Mouse (Mus musculus) brown adipose tissue, adult 24 weeks (tissue): ENCODE data around the gene A730049H05Rik. TPM values are rescaled to one million over a fixed set of nuclear protein-coding genes. Genes with fewer than 3 reads are reported as not detected.

ENCODE experiments used
- H3K27ac ChIP-seq: fragments of 200-500 bp; replicated peaks from 2 replicates; pipeline ENCODE4 v1.5.1; 2012; ENCODE audit warnings: low read depth, mild to moderate bottlenecking, low read length
- H3K4me1 ChIP-seq: fragments of 200-500 bp; 2 replicates; pipeline ENCODE4 v1.6.1; 2012; ENCODE audit warnings: low read length, mixed read lengths; ENCODE audit not compliant: control insufficient read depth, insufficient read depth, insufficient read length
- H3K4me3 ChIP-seq: fragments of 200-500 bp; 2 replicates; pipeline ENCODE4 v1.5.1; 2012; ENCODE audit warnings: low read depth, mild to moderate bottlenecking, low read length, moderate library complexity; ENCODE audit not compliant: insufficient read depth
- polyA plus RNA-seq: library from polyadenylated mRNA; stranded (reverse); fragments of >200 nt; gene quantifications from 2 replicates; pipeline ENCODE4 v1.2.4, GENCODE M21; 2012; ENCODE audit not compliant: missing spikeins, insufficient read depth, insufficient read length

A730049H05Rik gene
- polyA plus RNA-seq, 1 experiment, result not detected

- Histone ChIP-seq H3K4me1 (peaks cover 8% of the 10 kb centered on the region; the same call in 1 of the 2 replicates), H3K27ac (no peak overlapping the region), H3K4me3 (no peak overlapping the region)
These were observed 38.6 kb downstream of the A730049H05Rik start for GRCm38 (mm10) chr6:92854873-92855272.

DNA sequence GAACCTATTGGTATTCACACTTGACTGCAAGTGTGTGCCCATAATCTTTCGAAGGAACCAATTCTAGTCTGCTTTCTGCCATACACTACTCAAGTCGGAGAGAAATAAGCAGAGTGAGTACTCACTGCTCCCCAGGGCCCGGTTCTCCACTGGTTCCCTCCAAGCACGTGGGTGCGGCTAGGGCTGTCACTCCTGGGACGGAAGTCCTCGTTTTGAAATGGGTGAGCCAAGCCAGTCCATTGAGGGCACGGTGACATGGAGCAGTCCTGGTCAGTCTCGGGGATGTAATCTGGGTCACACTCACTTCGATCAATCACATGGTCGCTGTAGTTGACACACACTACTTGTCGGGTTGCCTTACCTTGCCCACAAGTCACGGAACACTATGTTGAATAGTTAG is 41.5 kb downstream of the A730049H05Rik start:
- Histone ChIP-seq H3K4me1 (peaks cover 10% of the 10 kb centered on the region; the same call in 1 of the 2 replicates), H3K27ac (0 out of 2 replicates have a peak overlapping the region, but pooled peaks have one; percentile 5), H3K4me3 (no peak overlapping the region)

DNA sequence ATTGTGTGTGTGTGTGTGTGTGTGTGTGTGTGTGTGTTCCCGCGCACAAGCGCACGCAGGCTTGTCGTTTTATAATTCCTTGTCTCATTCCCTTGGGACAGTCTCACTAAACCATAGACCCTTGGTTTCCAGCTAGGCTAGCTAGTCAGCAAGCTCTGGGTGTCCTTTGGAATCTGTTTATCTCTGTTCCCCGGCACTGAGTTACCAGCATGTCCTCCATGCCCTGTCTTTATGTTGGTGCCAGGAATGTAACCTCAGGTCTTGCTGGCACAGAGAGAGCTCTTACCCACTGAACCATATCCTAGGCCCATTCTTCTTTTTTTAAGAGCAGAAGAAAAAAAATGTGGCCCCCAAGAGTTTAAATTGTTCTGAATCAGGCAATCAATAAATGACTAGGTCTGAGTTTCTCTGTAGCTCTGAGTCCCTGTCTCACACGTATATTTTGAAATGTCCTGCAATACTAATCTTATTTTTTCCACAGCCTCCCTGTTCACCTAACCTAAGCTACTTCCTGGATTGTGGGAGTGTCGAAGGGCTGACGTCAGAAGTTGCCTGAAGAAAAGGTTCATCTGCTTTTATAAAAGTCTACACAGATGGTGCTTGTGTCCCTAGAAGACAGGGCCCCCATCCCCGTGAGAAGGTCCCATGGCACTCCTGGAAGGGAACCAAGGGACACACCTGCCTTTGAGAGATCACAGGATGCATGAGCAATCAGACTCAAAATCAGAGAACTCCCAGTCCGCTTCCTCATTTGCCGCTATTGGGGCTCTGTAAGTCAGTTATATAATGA is 42.6 kb downstream of the A730049H05Rik start:
- Histone ChIP-seq H3K4me1 (peaks cover 10% of the 10 kb centered on the region; the same call in 1 of the 2 replicates), H3K27ac (peak overlapping the region; percentile 43), H3K4me3 (no peak overlapping the region)

DNA sequence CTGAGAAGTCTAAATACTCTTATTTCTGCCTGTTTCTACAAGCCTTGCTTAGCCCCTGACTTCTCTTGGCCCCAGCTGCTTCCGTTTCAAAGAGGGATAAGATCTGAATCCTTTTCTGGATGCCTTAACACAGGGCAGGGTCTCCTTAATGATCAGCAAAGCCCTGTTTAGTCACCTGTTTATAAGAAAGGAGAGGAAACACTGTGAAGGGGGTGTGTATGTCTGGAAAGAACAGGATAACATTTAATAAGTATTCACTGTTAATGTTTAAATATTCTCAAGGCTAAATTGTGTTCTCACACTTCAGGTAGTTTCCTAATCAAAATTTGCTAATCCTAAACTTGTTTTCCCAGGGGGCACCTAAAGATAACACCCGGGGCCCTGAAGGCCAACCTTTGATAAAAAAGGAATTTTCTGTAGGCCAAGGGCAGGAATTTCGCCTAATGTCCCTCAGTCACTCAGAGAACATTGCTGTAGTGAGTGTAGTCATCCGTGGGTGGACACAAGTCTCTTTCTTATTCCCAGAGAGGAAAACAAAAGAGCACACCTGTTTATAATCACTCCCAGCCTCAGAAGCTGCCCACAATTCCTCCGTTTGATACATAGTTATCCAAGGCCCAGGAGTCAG is 44.1 kb downstream of the A730049H05Rik start:
- peak overlapping the region; percentile 23; the same call in 1 of the 2 replicates for H3K27ac ChIP-seq
- no peak overlapping the region for H3K4me3 ChIP-seq
- H3K4me1 ChIP-seq, result peaks cover 10% of the 10 kb centered on the region; the same call in 1 of the 2 replicates

DNA sequence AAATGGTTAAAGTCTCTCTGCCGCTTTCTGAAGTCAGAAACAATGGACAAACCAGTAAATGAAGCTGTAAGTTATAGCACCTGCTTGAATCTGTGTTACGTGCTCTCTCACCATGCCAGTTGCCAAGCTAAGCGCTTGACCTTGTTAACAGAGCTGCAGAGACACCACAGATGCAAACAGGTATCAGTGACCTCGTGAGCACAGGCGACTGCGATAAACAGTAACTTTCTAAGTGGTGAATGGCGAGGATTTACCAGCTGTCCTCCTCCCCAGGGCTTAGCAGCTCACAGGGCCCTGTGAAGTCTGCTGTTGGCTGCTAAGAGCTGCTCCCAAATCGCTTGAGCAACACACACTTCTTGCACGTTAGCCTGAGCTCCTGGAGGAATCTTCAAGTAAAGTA is 46.3 kb downstream of the A730049H05Rik start:
- H3K4me1 ChIP-seq, result peaks cover 10% of the 10 kb centered on the region; the same call in 1 of the 2 replicates
- no peak overlapping the region for H3K27ac ChIP-seq
- no peak overlapping the region for H3K4me3 ChIP-seq

DNA sequence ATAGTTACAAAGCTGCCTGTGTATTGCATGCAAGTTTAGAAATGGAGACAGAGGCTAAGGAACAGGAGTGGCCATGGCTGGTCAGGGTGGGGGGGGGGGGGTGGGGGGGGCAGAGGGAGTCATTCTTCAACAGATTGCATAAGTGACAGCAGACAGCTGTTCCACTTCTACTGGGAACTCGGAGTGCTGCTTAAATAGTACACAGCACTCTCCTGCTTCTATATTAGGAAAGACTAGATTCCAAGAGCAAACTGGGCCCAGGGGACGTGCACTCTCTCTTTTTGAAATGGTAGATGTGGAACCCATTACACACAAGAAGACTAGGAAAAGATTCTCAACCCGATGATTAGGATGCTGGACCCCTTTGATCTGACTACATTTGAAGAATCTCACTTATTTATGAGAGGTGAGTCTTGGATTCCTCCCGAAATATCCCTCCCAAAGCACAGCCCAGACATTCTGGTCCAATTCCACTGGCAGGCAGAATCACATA is 52.9 kb downstream of the A730049H05Rik start, which contains the start of gene Gm15737:
TSS of gene Gm15737 (plus strand) at position 269 of the 493 bp plus-strand sequence.
- peaks cover 7% of the 10 kb centered on the region for H3K4me1 ChIP-seq
- peak within 1 kb of the TSS; percentile 68 for H3K27ac ChIP-seq
- no peak within 1 kb of the TSS for H3K4me3 ChIP-seq

DNA sequence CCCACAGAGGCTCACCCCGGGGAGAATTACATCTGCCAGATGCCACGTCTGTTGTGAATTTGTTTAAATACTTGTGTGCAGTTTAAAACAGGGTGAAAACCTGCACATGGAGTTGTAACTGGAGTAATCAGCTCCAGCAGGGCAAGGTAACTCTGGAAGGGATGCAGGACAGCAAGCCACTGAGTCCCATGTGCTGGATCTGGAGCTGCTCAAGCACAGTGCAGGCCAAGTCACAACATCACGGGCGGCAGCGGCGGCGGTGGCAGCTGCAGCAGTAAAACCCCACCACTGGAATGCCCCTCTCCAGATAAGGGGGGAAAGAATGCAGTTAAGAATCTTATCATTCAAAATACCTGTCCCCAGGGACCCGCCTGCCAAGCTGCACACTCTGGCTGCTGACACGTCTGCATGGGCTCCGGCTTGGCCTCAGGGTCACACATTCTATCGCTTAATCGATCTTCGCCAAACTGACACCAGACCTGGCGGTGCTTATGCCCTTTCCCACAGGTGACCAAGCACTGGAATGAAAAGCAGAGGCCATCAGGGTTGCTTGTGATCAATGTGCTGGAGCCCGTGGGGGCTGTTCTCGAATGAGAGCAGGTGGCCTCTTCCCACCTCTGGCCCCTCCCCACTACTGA is 53.4 kb downstream of the A730049H05Rik start:
- Histone ChIP-seq H3K4me3 (no peak overlapping the region), H3K27ac (peak overlapping the region; percentile 68)

DNA sequence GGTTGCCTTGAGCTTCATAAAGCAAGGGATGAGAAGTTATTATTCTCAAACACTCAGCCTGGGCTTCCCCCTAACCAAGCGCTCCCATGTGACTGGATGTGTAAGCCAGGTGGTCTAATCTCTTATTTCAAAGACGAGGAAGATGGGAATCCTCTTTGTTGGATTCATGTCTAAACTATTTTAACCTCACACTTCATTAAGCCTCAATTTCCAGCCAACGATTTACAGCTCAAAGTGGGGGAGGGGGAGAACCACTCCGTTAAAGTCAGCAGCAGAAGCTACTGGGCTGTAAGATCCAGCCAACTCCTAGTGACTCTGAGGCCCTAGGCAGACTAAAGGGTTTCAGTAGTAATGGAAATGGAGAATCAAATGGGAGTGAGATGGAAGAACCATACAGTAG is 55.5 kb downstream of the A730049H05Rik start:
- no peak overlapping the region for H3K4me3 ChIP-seq
- peaks cover 11% of the 10 kb centered on the region for H3K4me1 ChIP-seq
- no peak overlapping the region for H3K27ac ChIP-seq

More for the DNA sequence above, 53.4 kb downstream of the A730049H05Rik start:
- peaks cover 8% of the 10 kb centered on the region for H3K4me1 ChIP-seq

- Histone ChIP-seq H3K4me1 (peaks cover 11% of the 10 kb centered on the region), H3K27ac (no peak overlapping the region), H3K4me3 (no peak overlapping the region)
These were observed 56.5 kb downstream of the A730049H05Rik start for GRCm38 (mm10) chr6:92872766-92873165.

GRCm38 (mm10) chr6:92874854-92875253 is 58.6 kb downstream of the A730049H05Rik start:
- H3K27ac ChIP-seq, result no peak overlapping the region
- H3K4me3 ChIP-seq, result no peak overlapping the region
- H3K4me1 ChIP-seq, result peaks cover 7% of the 10 kb centered on the region

DNA sequence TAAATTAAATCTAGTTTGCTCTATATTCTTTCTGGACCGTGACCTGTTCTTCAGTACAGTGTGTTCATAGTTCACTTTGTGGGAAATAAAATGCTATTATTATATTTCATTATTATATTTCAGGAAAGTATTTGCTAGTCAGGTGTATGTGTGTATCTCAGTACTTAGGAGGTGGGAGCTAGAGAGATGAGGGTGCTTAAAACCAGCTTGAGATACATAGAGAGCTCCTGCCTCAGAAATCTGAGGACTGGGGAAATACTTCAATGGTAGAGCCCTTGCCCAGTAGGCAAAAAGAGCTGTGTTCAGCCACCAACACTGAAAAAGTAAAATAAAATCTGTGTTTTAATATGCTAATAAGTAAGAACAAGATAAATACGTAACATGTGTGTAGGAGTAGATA is 59.1 kb downstream of the A730049H05Rik start:
- peak overlapping the region; percentile 65 for H3K27ac ChIP-seq
- peaks cover 6% of the 10 kb centered on the region; the same call in 1 of the 2 replicates for H3K4me1 ChIP-seq
- no peak overlapping the region for H3K4me3 ChIP-seq

GRCm38 (mm10) chr6:92876121-92876520 is 59.8 kb downstream of the A730049H05Rik start:
- Histone ChIP-seq H3K4me1 (peaks cover 6% of the 10 kb centered on the region; the same call in 1 of the 2 replicates), H3K4me3 (no peak overlapping the region), H3K27ac (peak overlapping the region; percentile 89)

DNA sequence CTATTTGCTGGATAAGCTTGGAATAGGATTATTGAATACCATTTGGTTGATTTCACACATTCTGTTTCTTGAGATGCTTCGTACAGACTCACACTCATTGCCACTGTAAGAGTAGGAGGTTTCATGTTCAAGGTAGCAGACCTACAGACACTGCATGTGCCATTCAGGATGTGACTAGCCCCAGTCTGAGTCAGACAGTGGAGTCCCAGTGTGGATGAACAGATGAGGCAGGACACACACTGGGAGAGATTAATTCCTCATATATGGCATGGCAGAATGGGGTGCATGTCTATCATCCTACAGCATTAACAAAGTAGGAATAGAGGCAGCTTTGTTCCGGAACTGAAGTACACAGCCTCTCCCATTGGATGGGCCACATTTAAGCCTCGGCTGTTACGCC is 61.0 kb downstream of the A730049H05Rik start:
- peak overlapping the region; percentile 19; the same call in 1 of the 2 replicates for H3K27ac ChIP-seq
- H3K4me1 ChIP-seq, result peaks cover 6% of the 10 kb centered on the region; the same call in 1 of the 2 replicates
- H3K4me3 ChIP-seq, result no peak overlapping the region

DNA sequence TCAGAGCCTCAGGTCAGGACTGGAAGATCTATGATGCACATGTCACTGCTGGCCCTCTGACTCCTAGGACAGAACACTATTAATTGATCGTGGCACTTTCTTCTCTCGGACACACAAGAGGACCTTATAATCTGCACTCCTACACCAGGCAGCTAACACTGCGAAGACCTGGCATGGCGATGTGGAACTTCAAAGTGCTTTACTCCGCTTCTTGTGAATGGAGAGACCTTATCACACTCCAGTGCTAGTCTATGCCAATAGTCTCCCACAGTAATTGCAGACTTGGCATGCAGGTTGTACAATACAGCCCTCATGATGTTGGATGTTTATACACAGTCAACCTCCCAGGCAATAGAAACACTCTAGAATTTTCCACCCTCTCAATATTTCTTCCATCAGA is 62.5 kb downstream of the A730049H05Rik start:
- Histone ChIP-seq H3K4me1 (peaks cover 11% of the 10 kb centered on the region; the same call in 1 of the 2 replicates), H3K4me3 (no peak overlapping the region), H3K27ac (no peak overlapping the region)
